Mouse (Mus musculus) kidney, embryonic 14.5 days (tissue): Measurements from ENCODE around the gene Pam. TPM values are rescaled to one million over a fixed set of nuclear protein-coding genes. Genes with fewer than 3 reads are reported as not detected.

ENCODE experiments used
- ATAC-seq: fragments of 200-750 bp; cut with Nextera tagmentation; 2 replicates; pipeline ENCODE4 v1.8.0; 2017; ENCODE audit warnings: moderate number of reproducible peaks, mild to moderate bottlenecking, moderate TSS enrichment, moderate library complexity; ENCODE audit not compliant: low FRiP score, low TSS enrichment
- H3K27ac ChIP-seq: fragments of 300-500 bp; sonication (generic); 2 replicates; pipeline ENCODE4 v1.5.1; 2014; ENCODE audit warnings: low read depth, mild to moderate bottlenecking, low read length, moderate library complexity, mixed read lengths
- H3K27me3 ChIP-seq: fragments of 300-500 bp; sonication (generic); 2 replicates; pipeline ENCODE4 v1.6.1; 2014; ENCODE audit warnings: mild to moderate bottlenecking, low read length; ENCODE audit not compliant: control insufficient read depth, insufficient read depth
- H3K36me3 ChIP-seq: fragments of 300-500 bp; sonication (generic); 2 replicates; pipeline ENCODE4 v1.6.1; 2014; ENCODE audit warnings: low read length, mixed read lengths; ENCODE audit not compliant: control insufficient read depth, insufficient read depth
- H3K4me1 ChIP-seq: fragments of 300-500 bp; sonication (generic); 2 replicates; pipeline ENCODE4 v1.6.1; 2014; ENCODE audit warnings: low read length, mixed read lengths; ENCODE audit not compliant: control insufficient read depth, insufficient read depth
- H3K4me2 ChIP-seq: fragments of 300-500 bp; sonication (generic); replicated peaks from 2 replicates; pipeline ENCODE4 v1.6.1; 2014; ENCODE audit warnings: low read depth, mild to moderate bottlenecking, low read length
- H3K4me3 ChIP-seq: fragments of 300-500 bp; sonication (generic); 2 replicates; pipeline ENCODE4 v1.5.1; 2014; ENCODE audit warnings: mild to moderate bottlenecking, low read length
- H3K9ac ChIP-seq: fragments of 300-500 bp; sonication (generic); 2 replicates; pipeline ENCODE4 v1.6.1; 2014; ENCODE audit warnings: low read depth, mild to moderate bottlenecking, low read length, moderate library complexity
- H3K9me3 ChIP-seq: fragments of 300-500 bp; sonication (generic); 2 replicates; pipeline ENCODE4 v1.6.1; 2016; ENCODE audit warnings: low read length; ENCODE audit not compliant: control insufficient read depth
- WGBS: fragments of 180-500 bp; shearing (Covaris S2); extraction: QIAGEN DNeasy Blood & Tissue Kit; methylation state at CpG from one replicate; pipeline ENCODE4 v1.1.7; 2014; 5-methylcytosine and 5-hydroxymethylcytosine counted together
- polyA plus RNA-seq: library from polyadenylated mRNA; unstranded; fragments of >200 nt; fragmentation: Nextera tagmentation; extraction: Ambion mirVana; gene quantifications from 2 replicates; pipeline ENCODE4 v1.2.1, GENCODE M21; 2014

Pam gene
- polyA plus RNA-seq, 1 experiment from 2014 or later = 31.9 TPM

DNA sequence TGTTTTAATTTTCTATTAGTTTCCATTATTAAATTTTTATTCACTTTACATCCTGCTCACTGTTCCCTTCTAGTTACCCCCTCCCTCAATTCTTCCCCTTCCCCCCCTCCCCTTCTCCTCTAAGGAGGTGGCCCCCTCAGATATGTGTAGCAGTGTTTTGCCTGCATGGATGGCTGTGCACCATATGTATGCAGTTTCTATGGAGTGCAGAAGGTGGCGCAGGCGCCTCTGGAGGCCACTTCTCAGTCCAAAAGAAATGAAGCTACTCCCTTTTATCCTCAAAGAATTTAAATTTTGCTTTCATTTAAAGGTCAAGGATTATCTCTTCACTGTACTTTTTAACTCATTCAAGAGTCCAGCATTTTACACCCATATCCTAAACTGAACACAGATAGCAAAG is 42.0 kb downstream of the Pam start:
- H3K9me3 ChIP-seq = no peaks in the 10 kb centered on the region
- H3K9ac ChIP-seq = no peak overlapping the region
- no peak overlapping the region for H3K4me3 ChIP-seq
- no peak for ATAC-seq
- H3K27ac ChIP-seq = no peak overlapping the region
- no peak overlapping the region for H3K4me2 ChIP-seq
- no peaks in the 10 kb centered on the region for H3K36me3 ChIP-seq
- WGBS = 96% methylated on average over 2 of the region's 2 CpGs
- 0 out of 2 replicates have a peak, but pooled peaks cover 3% of the 10 kb centered on the region for H3K4me1 ChIP-seq
- no peaks in the 10 kb centered on the region for H3K27me3 ChIP-seq

DNA sequence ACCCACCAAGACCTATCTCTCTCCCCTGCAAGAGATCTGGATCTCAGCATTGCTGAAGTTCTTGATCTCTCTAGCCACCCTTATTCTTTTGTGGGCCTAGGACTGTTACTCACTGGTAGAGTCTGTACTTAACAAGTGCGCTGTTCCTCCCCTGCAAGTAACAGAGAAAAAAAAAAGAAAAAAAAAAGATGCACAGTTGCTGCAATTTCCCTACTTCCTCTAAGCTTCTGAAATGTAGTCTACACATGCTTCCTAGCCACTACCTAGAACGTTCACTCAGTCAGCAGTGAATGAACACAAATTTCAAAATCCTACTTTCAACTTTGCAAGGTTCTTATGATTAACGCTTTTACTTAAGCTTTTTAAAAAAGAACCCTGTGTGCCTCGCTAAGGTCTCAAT is 42.7 kb downstream of the Pam start:
- no peak overlapping the region for H3K4me3 ChIP-seq
- no peak overlapping the region for H3K27ac ChIP-seq
- H3K4me2 ChIP-seq = no peak overlapping the region
- no peaks in the 10 kb centered on the region for H3K9me3 ChIP-seq
- H3K9ac ChIP-seq = no peak overlapping the region
- no peak for ATAC-seq
- H3K36me3 ChIP-seq = no peaks in the 10 kb centered on the region
- H3K27me3 ChIP-seq = no peaks in the 10 kb centered on the region
- H3K4me1 ChIP-seq = 0 out of 2 replicates have a peak, but pooled peaks cover 3% of the 10 kb centered on the region
- WGBS = 97% methylated on average over 4 of the region's 4 CpGs

DNA sequence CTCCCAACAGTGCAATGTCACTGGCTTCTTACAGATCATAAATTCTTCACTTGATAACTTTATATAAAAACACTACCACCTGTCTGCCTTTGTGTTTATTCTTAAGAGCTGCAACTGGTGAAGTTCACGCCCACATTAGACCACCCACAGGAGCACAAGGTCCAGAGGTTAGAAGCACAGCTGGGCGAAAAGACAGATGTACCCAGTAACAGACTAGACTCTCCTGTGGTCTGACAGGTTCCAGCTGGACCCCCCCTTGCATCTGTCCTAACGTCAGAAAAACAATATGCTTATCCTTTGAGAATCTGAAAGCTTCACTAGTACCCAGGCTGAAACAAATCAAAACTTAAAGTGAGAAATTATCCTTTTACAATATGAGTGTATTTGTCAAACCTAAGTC is 44.4 kb downstream of the Pam start:
- H3K9me3 ChIP-seq = no peaks in the 10 kb centered on the region
- no peak overlapping the region for H3K4me3 ChIP-seq
- no peak overlapping the region for H3K4me2 ChIP-seq
- no peaks in the 10 kb centered on the region for H3K36me3 ChIP-seq
- H3K27me3 ChIP-seq = no peaks in the 10 kb centered on the region
- peak; percentile 88 for ATAC-seq
- no peak overlapping the region for H3K9ac ChIP-seq
- H3K27ac ChIP-seq = no peak overlapping the region
- H3K4me1 ChIP-seq = 0 out of 2 replicates have a peak, but pooled peaks cover 3% of the 10 kb centered on the region
- 11% methylated on average over 3 of the region's 3 CpGs for WGBS

DNA sequence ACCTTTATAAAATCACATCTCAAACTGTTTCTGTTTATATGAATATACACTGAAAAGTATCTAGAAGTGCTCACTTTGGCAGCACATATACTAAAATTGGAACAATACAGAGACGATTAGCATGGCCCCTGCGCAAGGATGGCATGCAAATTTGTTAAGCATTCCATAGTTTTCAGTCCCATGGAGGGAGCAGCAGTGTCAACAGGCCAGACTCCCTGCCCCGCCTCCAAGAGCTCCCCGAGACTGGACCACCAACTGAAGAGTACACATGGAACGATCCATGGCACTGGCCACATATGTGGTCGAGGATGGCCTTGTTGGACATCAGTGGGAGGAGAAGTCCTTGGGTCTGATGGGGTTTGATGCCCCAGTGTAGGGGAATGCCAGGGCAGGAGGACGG is 45.7 kb downstream of the Pam start:
- Histone ChIP-seq H3K27me3 (no peaks in the 10 kb centered on the region), H3K9ac (no peak overlapping the region), H3K4me1 (0 out of 2 replicates have a peak, but pooled peaks cover 3% of the 10 kb centered on the region), H3K4me2 (no peak overlapping the region), H3K4me3 (no peak overlapping the region), H3K9me3 (no peaks in the 10 kb centered on the region), H3K36me3 (no peaks in the 10 kb centered on the region), H3K27ac (no peak overlapping the region)
- 84% methylated on average over 7 of the region's 7 CpGs for WGBS
- ATAC-seq = no peak; the same call in 1 of the 2 replicates

DNA sequence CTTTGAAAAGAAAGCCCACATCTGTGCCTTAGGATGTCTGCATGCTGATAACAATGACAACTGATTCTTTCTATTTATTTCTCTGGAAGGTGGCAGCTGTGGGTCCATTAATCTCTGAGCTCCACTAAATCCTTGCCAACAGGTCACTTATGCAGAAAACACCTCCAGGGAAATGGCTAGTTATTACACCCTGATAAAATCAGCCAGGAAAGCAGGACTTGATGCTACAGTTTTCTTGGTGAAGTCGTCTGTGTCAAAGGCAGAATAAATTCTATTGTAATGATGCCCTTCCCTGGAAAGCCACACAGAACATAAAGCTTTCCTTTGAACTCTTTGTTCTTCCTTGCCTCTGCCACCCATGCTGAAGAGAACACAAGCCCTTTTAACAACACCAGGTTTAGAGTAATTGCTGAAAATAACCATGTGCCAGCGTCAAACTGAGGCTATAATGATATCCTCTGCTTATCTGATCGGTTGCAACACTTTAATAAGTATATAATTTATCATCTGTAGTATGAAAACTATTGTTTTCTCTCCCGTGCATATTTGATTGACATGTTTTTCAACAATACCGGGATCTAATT is 47.1 kb downstream of the Pam start:
- H3K4me3 ChIP-seq = no peak overlapping the region
- no peak overlapping the region for H3K9ac ChIP-seq
- no peak overlapping the region for H3K4me2 ChIP-seq
- H3K27ac ChIP-seq = no peak overlapping the region
- ATAC-seq = no peak
- no peaks in the 10 kb centered on the region for H3K9me3 ChIP-seq
- WGBS = 26% methylated on average over 5 of the region's 5 CpGs
- no peaks in the 10 kb centered on the region for H3K36me3 ChIP-seq
- no peaks in the 10 kb centered on the region for H3K27me3 ChIP-seq
- 0 out of 2 replicates have a peak, but pooled peaks cover 3% of the 10 kb centered on the region for H3K4me1 ChIP-seq

DNA sequence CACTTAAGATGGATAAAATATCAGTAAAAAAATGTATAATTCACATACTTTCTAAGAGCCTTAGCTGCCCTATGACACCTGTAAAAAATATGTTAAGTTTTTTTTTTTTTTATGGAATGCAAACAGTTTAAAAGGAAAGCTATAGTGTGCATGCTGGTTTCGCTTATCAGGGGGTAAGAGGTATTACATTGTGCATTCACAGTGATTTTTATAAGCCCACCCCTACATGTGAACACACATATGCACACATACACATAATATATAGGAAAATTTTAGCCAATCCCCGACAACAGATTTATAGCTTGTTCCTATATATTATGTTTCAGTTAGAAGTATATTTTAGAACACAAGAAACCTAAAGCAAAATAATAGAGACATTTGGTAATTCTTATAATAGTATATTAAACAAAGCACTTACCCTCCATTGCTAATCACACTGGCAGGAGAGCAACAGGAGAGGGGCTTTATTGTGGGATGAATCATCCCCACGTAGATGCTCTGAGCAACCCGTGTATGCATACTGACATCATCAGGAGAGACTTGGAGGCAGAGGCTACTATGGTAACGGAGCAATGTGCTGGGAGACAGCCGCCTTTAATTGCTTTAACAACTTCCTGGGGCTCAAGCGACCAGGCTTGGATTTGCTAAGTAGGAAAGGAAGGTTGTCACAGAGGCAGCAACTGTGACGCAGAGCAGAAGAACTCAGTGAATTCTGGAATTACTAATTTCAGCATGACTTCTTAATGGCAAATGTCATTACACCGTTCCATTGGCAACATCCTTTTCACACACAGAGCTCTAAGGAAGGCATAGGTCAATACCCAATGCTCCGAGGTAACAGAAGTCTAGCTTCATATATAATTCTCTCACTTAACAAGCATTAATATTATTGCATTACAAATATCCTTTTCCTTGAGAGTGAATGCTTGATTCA is 47.9 kb downstream of the Pam start:
- no peak overlapping the region for H3K27ac ChIP-seq
- 20% methylated on average over 10 of the region's 10 CpGs for WGBS
- H3K9ac ChIP-seq = no peak overlapping the region
- no peak overlapping the region for H3K4me3 ChIP-seq
- ATAC-seq = peak; percentile 63
- H3K27me3 ChIP-seq = no peaks in the 10 kb centered on the region
- no peaks in the 10 kb centered on the region for H3K9me3 ChIP-seq
- 0 out of 2 replicates have a peak, but pooled peaks cover 3% of the 10 kb centered on the region for H3K4me1 ChIP-seq
- H3K4me2 ChIP-seq = no peak overlapping the region
- H3K36me3 ChIP-seq = no peaks in the 10 kb centered on the region

DNA sequence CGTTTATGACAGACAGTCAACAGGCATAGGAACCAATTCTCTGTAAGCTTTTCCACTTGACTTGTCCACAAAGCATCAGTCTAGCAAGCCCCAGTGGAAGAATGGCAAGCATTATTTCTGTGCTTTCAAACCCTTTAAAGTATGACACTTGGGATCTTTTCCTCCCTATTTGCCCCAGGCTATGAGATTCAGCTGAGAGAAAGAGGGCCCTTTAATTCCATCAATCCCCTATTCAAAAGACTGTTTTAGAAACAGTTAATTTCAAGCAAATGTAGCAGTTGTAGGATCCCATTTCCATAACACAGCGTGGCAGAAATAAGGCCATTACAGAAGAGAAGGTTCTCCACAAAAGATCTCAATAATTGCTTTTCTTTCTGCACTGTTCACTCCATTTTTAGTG is 53.0 kb downstream of the Pam start:
- 90% methylated on average over 2 of the region's 2 CpGs for WGBS
- no peak overlapping the region for H3K4me2 ChIP-seq
- no peaks in the 10 kb centered on the region for H3K9me3 ChIP-seq

DNA sequence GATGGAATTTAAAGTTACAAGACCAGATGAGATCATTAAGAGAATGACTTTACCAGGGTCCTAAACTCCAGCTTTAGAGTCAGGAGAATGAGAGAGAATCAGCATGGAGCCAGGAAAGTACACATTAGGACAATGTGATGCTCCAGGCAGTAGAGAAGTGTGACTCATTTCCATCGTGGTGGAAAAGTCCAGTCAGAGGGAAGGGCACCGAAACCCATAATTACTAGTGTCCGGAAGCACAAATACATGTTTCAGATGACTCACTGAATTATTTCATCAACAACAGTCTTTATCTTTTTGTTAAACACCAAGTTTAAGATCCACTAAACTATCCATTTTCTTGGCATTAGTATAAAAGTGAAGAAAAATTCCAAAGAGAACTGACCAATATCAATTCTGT is 57.2 kb downstream of the Pam start:
- WGBS = 74% methylated on average over 3 of the region's 3 CpGs
- ATAC-seq = no peak
- no peaks in the 10 kb centered on the region for H3K9me3 ChIP-seq
- H3K27ac ChIP-seq = no peak overlapping the region
- H3K9ac ChIP-seq = no peak overlapping the region
- H3K4me2 ChIP-seq = no peak overlapping the region
- H3K4me3 ChIP-seq = no peak overlapping the region
- H3K36me3 ChIP-seq = no peaks in the 10 kb centered on the region
- no peaks in the 10 kb centered on the region for H3K27me3 ChIP-seq
- no peaks in the 10 kb centered on the region for H3K4me1 ChIP-seq

More for the DNA sequence above, 53.0 kb downstream of the Pam start:
- Histone ChIP-seq H3K4me1 (no peaks in the 10 kb centered on the region), H3K36me3 (no peaks in the 10 kb centered on the region), H3K9ac (no peak overlapping the region), H3K27me3 (no peaks in the 10 kb centered on the region), H3K4me3 (no peak overlapping the region), H3K27ac (no peak overlapping the region)
- ATAC-seq = no peak

DNA sequence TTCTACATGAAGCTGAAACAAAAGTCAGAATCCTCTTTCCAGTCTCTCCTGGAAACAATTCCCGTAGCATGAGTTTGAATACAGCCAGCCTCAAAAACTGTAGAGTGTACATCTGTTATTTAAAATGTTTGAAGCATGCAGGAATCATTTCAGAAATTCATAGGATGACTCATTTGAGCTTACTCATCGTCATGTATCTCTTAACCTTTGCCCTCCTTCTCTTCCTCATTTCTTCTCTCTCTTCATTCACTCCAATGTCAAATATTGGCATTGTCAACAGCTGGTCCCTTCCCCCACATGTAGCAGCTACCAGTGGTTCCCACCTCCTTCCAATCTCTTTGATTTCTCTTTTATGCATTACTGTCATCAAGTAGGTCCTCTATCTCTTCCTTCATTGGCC is 59.7 kb downstream of the Pam start:
- 85% methylated on average over 2 of the region's 2 CpGs for WGBS
- Histone ChIP-seq H3K9ac (no peak overlapping the region), H3K4me3 (no peak overlapping the region), H3K27me3 (no peaks in the 10 kb centered on the region), H3K9me3 (no peaks in the 10 kb centered on the region), H3K36me3 (no peaks in the 10 kb centered on the region), H3K27ac (no peak overlapping the region), H3K4me1 (no peaks in the 10 kb centered on the region), H3K4me2 (no peak overlapping the region)
- no peak for ATAC-seq
